Mouse (Mus musculus) urinary bladder, postnatal 10 days (tissue): ENCODE data around the gene Ccdc87.
A peak's percentile ranks its signal among the peaks of the same experiment; 100 is the strongest.
"Not testable (repeated sequence)": the region's sequence is repeated elsewhere in the genome, so short reads cannot be mapped to it uniquely, and the experiment has no call there.

ENCODE experiments used
- DNase-seq: peaks from one replicate; pipeline ENCODE4 v3.0.0; 2022; ENCODE audit warnings: low spot score

Gene Ccdc87

GRCm38 (mm10) chr19:4839149-4839548 is at the start of gene Ccdc87, which contains the start of gene Ccs:
TSS of gene Ccdc87 (plus strand) at chr19:4839366.
TSS of gene Ccs (minus strand) at chr19:4839332.
- peak; percentile 84 for DNase-seq

GRCm38 (mm10) chr19:4793281-4793830 is 45.8 kb upstream of the Ccdc87 start:
- DNase-seq = no peak

GRCm38 (mm10) chr19:4793831-4794422 is 45.2 kb upstream of the Ccdc87 start, which contains the start of gene Rbm4:
TSS of gene Rbm4 (minus strand) at chr19:4793901.
- DNase-seq = peak; percentile 89

GRCm38 (mm10) chr19:4795929-4796328 is 43.2 kb upstream of the Ccdc87 start:
- no peak for DNase-seq

GRCm38 (mm10) chr19:4797846-4798245 is 41.3 kb upstream of the Ccdc87 start:
- no peak for DNase-seq

GRCm38 (mm10) chr19:4799083-4799482 is 40.1 kb upstream of the Ccdc87 start:
- DNase-seq = no peak

- no peak for DNase-seq
Measured at GRCm38 (mm10) chr19:4802691-4803091, 36.5 kb upstream of the Ccdc87 start.

GRCm38 (mm10) chr19:4803283-4803682 is 35.9 kb upstream of the Ccdc87 start:
- no peak for DNase-seq

- no peak for DNase-seq
Measured at GRCm38 (mm10) chr19:4810309-4810708, 28.9 kb upstream of the Ccdc87 start.

- DNase-seq = no peak
Measured at GRCm38 (mm10) chr19:4810746-4811062, 28.5 kb upstream of the Ccdc87 start.

- peak; percentile 92 for DNase-seq
Measured at GRCm38 (mm10) chr19:4811063-4811908, 27.9 kb upstream of the Ccdc87 start, which contains the start of the genes Gm21992 and Rbm14. TSS of gene Gm21992 (minus strand) at chr19:4811612. TSS of gene Rbm14 (minus strand) at chr19:4811634.

GRCm38 (mm10) chr19:4811909-4812242 is 27.3 kb upstream of the Ccdc87 start:
- DNase-seq = no peak

- DNase-seq = not testable (repeated sequence)
Measured at GRCm38 (mm10) chr19:4812334-4812949, 26.7 kb upstream of the Ccdc87 start.

GRCm38 (mm10) chr19:4813015-4813414 is 26.2 kb upstream of the Ccdc87 start:
- DNase-seq = no peak

- DNase-seq = no peak
Measured at GRCm38 (mm10) chr19:4817182-4817835, 21.9 kb upstream of the Ccdc87 start.

- DNase-seq = no peak
Measured at GRCm38 (mm10) chr19:4820678-4821303, 18.4 kb upstream of the Ccdc87 start.

GRCm38 (mm10) chr19:4828444-4829114 is 10.6 kb upstream of the Ccdc87 start:
- no peak for DNase-seq

GRCm38 (mm10) chr19:4829156-4829555 is 10.0 kb upstream of the Ccdc87 start:
- no peak for DNase-seq

- no peak for DNase-seq
Measured at GRCm38 (mm10) chr19:4833977-4834376, 5.2 kb upstream of the Ccdc87 start.

- DNase-seq = no peak
Measured at GRCm38 (mm10) chr19:4836096-4836495, 3.1 kb upstream of the Ccdc87 start.

GRCm38 (mm10) chr19:4837049-4837448 is 2.1 kb upstream of the Ccdc87 start:
- DNase-seq = no peak
